Mouse (Mus musculus) midbrain, embryonic 14.5 days (tissue): ENCODE measurements around the gene Mfsd4b5. TPM values are rescaled to one million over a fixed set of nuclear protein-coding genes. Genes with fewer than 3 reads are reported as not detected.
A peak's percentile ranks its signal among the peaks of the same experiment; 100 is the strongest.
"Not testable (repeated sequence)": the region's sequence is repeated elsewhere in the genome, so short reads cannot be mapped to it uniquely, and the experiment has no call there.

ENCODE experiments used
- ATAC-seq: fragments of 200-750 bp; cut with Nextera tagmentation; 2 replicates; pipeline ENCODE4 v1.8.0; 2017; ENCODE audit warnings: moderate number of reproducible peaks, moderate library complexity; ENCODE audit not compliant: low FRiP score, low TSS enrichment
- DNase-seq: peaks from one replicate; pipeline ENCODE4 v3.0.0-alpha.2; 2015
- H3K27ac ChIP-seq: fragments of 300-500 bp; sonication (generic); replicated peaks from 2 replicates; pipeline ENCODE4 v1.5.1; 2014; ENCODE audit warnings: mild to moderate bottlenecking, low read depth, low read length, moderate library complexity
- H3K27me3 ChIP-seq: fragments of 300-500 bp; sonication (generic); 2 replicates; pipeline ENCODE4 v1.6.1; 2014; ENCODE audit warnings: low read length, control low read depth, mixed read lengths; ENCODE audit not compliant: control insufficient read depth, insufficient read depth
- H3K36me3 ChIP-seq: fragments of 300-500 bp; sonication (generic); 2 replicates; pipeline ENCODE4 v1.6.1; 2014; ENCODE audit warnings: low read length, control low read depth; ENCODE audit not compliant: control insufficient read depth, insufficient read depth
- H3K4me1 ChIP-seq: fragments of 300-500 bp; sonication (generic); 2 replicates; pipeline ENCODE4 v1.6.1; 2014; ENCODE audit warnings: mild to moderate bottlenecking, antibody characterized with exemption, low read length, control low read depth; ENCODE audit not compliant: control insufficient read depth, insufficient read depth
- H3K4me2 ChIP-seq: fragments of 300-500 bp; sonication (generic); 2 replicates; pipeline ENCODE4 v1.6.1; 2014; ENCODE audit warnings: mild to moderate bottlenecking, low read length, moderate library complexity
- H3K4me3 ChIP-seq: fragments of 300-500 bp; sonication (generic); replicated peaks from 2 replicates; pipeline ENCODE4 v1.5.1; 2014; ENCODE audit warnings: low read depth, low read length
- H3K9ac ChIP-seq: fragments of 300-500 bp; sonication (generic); replicated peaks from 2 replicates; pipeline ENCODE4 v1.6.1; 2014; ENCODE audit warnings: mild to moderate bottlenecking, low read length, moderate library complexity
- H3K9me3 ChIP-seq: fragments of 300-500 bp; sonication (generic); 2 replicates; pipeline ENCODE4 v1.6.1; 2016; ENCODE audit warnings: low read length, control low read depth, mixed read lengths; ENCODE audit not compliant: control insufficient read depth
- WGBS: fragments of 180-500 bp; shearing (Covaris S2); extraction: QIAGEN DNeasy Blood & Tissue Kit; methylation state at CpG from one replicate; pipeline ENCODE4 v1.1.7; 2014; 5-methylcytosine and 5-hydroxymethylcytosine counted together
- polyA plus RNA-seq: library from polyadenylated mRNA; unstranded; fragments of >200 nt; fragmentation: Nextera tagmentation; extraction: Ambion mirVana; gene quantifications from 2 replicates; pipeline ENCODE4 v1.2.1, GENCODE M21; 2014

The Mfsd4b5 gene
- polyA plus RNA-seq, 1 experiment from 2014 or later = not detected

GRCm38 (mm10) chr10:39958266-39958665 is 28.2 kb downstream of the Mfsd4b5 start:
- Histone ChIP-seq H3K36me3 (no peaks in the 10 kb centered on the region), H3K4me3 (no peak overlapping the region), H3K27me3 (no peaks in the 10 kb centered on the region; the same call in 1 of the 2 replicates), H3K9ac (no peak overlapping the region), H3K27ac (no peak overlapping the region), H3K4me1 (0 out of 2 replicates have a peak, but pooled peaks cover 4% of the 10 kb centered on the region), H3K4me2 (no peak overlapping the region), H3K9me3 (no peaks in the 10 kb centered on the region)
- WGBS = 74% methylated on average over 4 of the region's 4 CpGs
- peak; percentile 62 for DNase-seq
- ATAC-seq = no peak

DNA sequence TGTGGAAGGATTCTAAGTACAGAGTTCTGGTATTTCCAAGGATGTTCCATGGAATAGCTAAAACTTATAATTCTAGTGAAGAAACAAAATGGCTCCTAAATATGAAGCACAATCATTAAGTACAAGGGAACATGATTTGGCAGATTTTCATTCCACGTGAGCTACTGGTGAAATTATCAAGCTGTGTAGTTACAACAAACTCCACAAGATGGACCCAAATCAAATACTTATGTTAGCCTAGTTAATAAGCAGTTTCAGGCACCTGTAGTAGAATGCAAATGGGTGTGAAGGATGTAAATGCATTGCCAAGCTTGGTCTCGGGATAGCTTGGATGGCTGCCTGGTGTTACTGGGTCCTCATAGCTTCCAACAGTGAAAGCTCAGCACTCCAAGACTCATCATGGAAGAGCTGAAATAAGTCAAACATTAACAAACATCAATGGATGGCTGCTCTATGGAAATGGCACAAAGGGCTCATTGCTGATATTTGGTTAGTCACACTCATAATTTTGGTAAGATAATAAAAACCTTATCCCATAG is 30.0 kb downstream of the Mfsd4b5 start:
- 78% methylated on average over 2 of the region's 2 CpGs for WGBS
- H3K4me3 ChIP-seq = no peak overlapping the region
- no peak overlapping the region for H3K4me2 ChIP-seq
- H3K9me3 ChIP-seq = no peaks in the 10 kb centered on the region
- H3K4me1 ChIP-seq = 0 out of 2 replicates have a peak, but pooled peaks cover 4% of the 10 kb centered on the region
- no peaks in the 10 kb centered on the region for H3K36me3 ChIP-seq
- H3K27ac ChIP-seq = no peak overlapping the region
- no peaks in the 10 kb centered on the region; the same call in none of the 2 replicates for H3K27me3 ChIP-seq
- H3K9ac ChIP-seq = no peak overlapping the region
- DNase-seq (peak; percentile 14), ATAC-seq (no peak)

DNA sequence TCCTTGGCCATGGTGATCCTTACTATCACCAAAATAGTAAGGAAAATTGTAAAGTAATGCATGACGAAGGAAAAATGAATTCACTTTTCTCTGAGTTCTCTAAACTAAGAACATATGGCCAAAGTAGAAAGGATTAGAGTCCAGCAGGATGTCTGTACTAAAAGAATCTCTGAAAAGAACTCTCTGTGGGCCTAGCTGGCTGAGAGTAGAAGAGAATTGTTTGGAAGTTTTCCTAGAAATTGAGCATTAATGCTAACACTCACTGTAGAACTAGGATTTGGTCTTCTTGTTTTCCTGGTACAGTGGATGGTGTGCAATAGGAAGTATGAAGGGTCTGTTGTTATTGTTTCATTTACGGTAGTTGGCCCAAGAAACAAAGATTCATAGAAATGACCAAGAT is 31.3 kb downstream of the Mfsd4b5 start:
- H3K4me2 ChIP-seq = no peak overlapping the region
- no peak overlapping the region for H3K27ac ChIP-seq
- ATAC-seq (no peak), DNase-seq (no peak)
- H3K27me3 ChIP-seq = no peaks in the 10 kb centered on the region; the same call in none of the 2 replicates
- no peaks in the 10 kb centered on the region for H3K9me3 ChIP-seq
- H3K4me3 ChIP-seq = no peak overlapping the region
- no peaks in the 10 kb centered on the region for H3K36me3 ChIP-seq
- 84% methylated on average over 2 of the region's 2 CpGs for WGBS
- 0 out of 2 replicates have a peak, but pooled peaks cover 4% of the 10 kb centered on the region for H3K4me1 ChIP-seq
- H3K9ac ChIP-seq = no peak overlapping the region

GRCm38 (mm10) chr10:39949377-39949954 is 37.0 kb downstream of the Mfsd4b5 start:
- WGBS = 30% methylated on average over 2 of the region's 2 CpGs
- Histone ChIP-seq H3K9me3 (no peaks in the 10 kb centered on the region), H3K27me3 (no peaks in the 10 kb centered on the region; the same call in 1 of the 2 replicates), H3K4me2 (no peak overlapping the region), H3K27ac (no peak overlapping the region), H3K9ac (no peak overlapping the region), H3K4me3 (no peak overlapping the region), H3K4me1 (no peaks in the 10 kb centered on the region), H3K36me3 (no peaks in the 10 kb centered on the region)
- no peak for DNase-seq
- ATAC-seq = no peak

DNA sequence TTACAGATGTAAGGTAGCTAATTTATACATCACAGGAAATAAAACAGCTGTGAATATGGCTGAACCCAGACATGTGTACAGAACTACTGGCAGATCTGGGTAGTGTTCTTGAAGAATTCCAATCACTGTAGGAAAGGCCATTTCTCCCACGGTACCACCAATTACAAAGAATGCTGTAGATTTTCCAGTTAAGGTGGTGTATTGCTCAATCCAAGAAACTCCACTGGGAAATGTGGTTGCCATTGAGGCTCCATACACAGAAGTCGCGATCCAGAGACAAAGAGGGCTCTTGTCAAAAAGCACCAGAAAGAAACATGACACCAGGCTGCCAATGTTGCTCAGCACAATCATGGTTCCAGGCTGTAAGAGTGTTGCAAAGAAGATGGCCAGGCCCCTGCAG is 39.3 kb downstream of the Mfsd4b5 start:
- not testable (repeated sequence) for H3K4me1 ChIP-seq, H3K36me3 ChIP-seq, H3K27ac ChIP-seq, H3K9ac ChIP-seq, H3K4me3 ChIP-seq, H3K27me3 ChIP-seq, H3K9me3 ChIP-seq, DNase-seq, ATAC-seq, H3K4me2 ChIP-seq
- WGBS = 81% methylated on average over 3 of the region's 3 CpGs

DNA sequence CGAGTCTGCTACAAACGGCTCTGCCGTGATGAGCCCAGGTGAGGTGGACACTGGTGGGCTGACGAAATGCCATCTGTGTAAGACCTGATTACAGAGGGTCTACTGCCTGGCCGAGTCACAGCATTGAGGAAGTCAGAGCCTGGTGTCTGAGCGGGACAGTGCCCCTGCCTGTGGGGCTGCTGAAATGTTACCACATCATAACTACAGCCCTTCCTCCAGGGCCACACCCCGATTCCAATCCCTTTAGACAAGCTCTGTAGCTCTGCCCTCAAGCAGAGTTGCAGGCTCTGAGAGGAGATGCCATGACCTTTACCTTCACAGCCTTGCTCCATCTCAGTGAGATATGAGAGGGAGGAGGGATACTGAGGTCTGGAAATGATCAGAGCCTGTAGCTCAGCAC is 49.9 kb downstream of the Mfsd4b5 start:
- ATAC-seq (no peak), DNase-seq (no peak)
- H3K4me2 ChIP-seq = no peak overlapping the region
- H3K4me3 ChIP-seq = no peak overlapping the region
- H3K9ac ChIP-seq = no peak overlapping the region
- no peaks in the 10 kb centered on the region for H3K4me1 ChIP-seq
- 86% methylated on average over 7 of the region's 7 CpGs for WGBS
- H3K27ac ChIP-seq = no peak overlapping the region
- H3K9me3 ChIP-seq = no peaks in the 10 kb centered on the region
- no peaks in the 10 kb centered on the region for H3K36me3 ChIP-seq
- H3K27me3 ChIP-seq = no peaks in the 10 kb centered on the region

- peak within 1 kb of the TSS; percentile 79 for H3K4me2 ChIP-seq
- WGBS = 2% methylated on average over 40 of the region's 41 CpGs
- peaks cover 18% of the 10 kb centered on the region for H3K27me3 ChIP-seq
- H3K4me3 ChIP-seq = peak within 1 kb of the TSS; percentile 40
- no peak for ATAC-seq
- no peaks in the 10 kb centered on the region for H3K36me3 ChIP-seq
- H3K4me1 ChIP-seq = 0 out of 2 replicates have a peak, but pooled peaks cover 3% of the 10 kb centered on the region
- H3K27ac ChIP-seq = no peak within 1 kb of the TSS
- peak; percentile 62 for DNase-seq
- H3K9ac ChIP-seq = peak within 1 kb of the TSS; percentile 48
- no peaks in the 10 kb centered on the region for H3K9me3 ChIP-seq
Observed at GRCm38 (mm10) chr10:39926616-39927139, 59.8 kb downstream of the Mfsd4b5 start, which contains the start of gene Mfsd4b2. Mfsd4b2 (minus strand) TSS chr10:39926923.

- not testable (repeated sequence) for H3K4me2 ChIP-seq, DNase-seq, H3K4me3 ChIP-seq, H3K9ac ChIP-seq, H3K4me1 ChIP-seq, H3K36me3 ChIP-seq, H3K27ac ChIP-seq, ATAC-seq, H3K9me3 ChIP-seq
- WGBS = 81% methylated on average over 8 of the region's 8 CpGs
- H3K27me3 ChIP-seq = peaks cover 18% of the 10 kb centered on the region
Observed at GRCm38 (mm10) chr10:39924556-39924955, 61.9 kb downstream of the Mfsd4b5 start.

- H3K27ac ChIP-seq = no peak overlapping the region
- H3K27me3 ChIP-seq = no peaks in the 10 kb centered on the region
- no peak overlapping the region for H3K9ac ChIP-seq
- DNase-seq (no peak), ATAC-seq (no peak)
- H3K4me1 ChIP-seq = no peaks in the 10 kb centered on the region
- H3K36me3 ChIP-seq = no peaks in the 10 kb centered on the region
- no peak overlapping the region for H3K4me2 ChIP-seq
- no peaks in the 10 kb centered on the region for H3K9me3 ChIP-seq
- no peak overlapping the region for H3K4me3 ChIP-seq
Observed at GRCm38 (mm10) chr10:39912616-39913015, 73.8 kb downstream of the Mfsd4b5 start.
